Mouse (Mus musculus): ENCODE results near the gene Defb3.
"Not testable (repeated sequence)": the region's sequence is repeated elsewhere in the genome, so short reads cannot be mapped to it uniquely, and the experiment has no call there.

Defb3 gene

DNA sequence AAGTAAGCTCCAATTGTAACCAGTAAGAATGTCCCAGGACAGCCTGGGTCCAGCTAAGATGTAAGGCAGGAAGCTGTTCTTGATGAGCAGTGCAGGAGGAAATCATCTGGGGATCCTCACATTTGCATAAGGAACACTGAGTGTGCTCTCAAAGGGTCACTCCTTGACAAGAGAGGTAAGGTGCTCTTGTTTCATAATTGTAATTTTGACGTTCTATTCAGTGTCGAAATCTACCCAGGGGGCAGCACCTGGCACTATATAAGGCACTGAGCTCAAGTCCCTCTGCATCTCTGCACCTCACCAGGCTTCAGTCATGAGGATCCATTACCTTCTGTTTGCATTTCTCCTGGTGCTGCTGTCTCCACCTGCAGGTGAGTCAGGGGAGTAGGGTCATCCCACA lies at the start of gene Defb3:
Gene Defb3 (plus strand): TSS at position 301 of the 400 bp plus-strand sequence.
- DNase-seq (ENCODE audit: inconsistent ontology term), result not testable (repeated sequence)

DNA sequence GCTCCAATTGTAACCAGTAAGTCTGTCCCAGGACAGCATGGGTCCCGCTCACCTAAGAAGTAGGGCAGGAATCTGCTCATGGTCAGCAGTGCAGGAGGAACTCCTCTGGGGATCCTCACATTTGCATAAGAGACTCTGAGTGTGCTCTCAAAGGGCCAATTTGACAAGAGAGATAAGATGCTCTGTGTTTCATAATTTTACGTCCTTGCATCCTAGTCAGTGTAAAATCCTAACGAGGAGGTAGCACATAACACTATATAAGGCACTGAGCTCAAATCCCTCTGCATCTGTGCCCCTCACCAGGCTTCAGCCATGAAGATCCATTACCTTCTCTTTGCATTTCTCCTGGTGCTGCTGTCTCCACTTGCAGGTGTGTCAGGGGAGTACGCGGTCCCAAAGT lies 45.9 kb upstream of the Defb3 start, which contains the start of gene Defb5:
Gene Defb5 (plus strand): TSS at position 301 of the 400 bp plus-strand sequence.
- DNase-seq (ENCODE audit: inconsistent ontology term), result no peak

DNA sequence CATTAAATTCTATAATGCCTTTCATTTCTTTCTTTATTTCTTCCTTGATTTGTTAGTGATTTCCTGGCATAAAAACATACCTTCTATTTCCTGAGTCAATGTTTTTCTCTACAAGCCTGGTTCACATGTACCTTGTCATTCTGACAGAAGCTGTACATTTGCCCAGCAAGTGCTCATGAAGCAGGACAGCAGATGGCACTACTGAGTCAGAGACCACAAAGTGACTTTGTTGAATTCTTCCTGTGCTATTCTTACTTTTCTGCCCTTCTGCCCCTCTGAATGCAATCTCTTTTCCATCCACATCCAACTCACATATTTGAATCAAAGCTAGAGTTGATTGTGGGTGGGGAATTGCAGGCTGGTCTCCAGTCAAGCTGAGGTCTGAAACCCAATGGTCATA lies 35.0 kb upstream of the Defb3 start:
- DNase-seq (ENCODE audit: inconsistent ontology term), result no peak

DNA sequence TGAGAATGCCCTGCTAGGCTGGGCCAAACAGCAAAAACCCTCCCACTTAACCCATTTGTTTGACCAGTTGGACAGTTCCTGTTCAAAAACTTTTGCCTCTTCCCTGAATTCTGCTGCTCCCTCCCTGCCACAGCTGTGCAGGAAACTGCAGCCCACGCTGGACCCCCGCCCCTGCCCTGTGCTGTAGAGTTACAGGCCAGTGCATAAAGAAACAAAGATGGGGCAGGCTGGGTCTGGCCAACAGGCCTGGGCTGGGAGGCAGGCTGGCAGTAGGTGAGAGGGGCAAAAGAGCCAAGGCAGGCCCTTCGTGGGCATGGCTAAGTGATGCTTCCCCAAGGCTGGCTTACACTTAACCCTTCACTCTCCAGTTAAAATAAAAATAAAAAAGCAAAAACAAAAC lies 33.5 kb upstream of the Defb3 start:
- no peak for DNase-seq (ENCODE audit: inconsistent ontology term)

DNA sequence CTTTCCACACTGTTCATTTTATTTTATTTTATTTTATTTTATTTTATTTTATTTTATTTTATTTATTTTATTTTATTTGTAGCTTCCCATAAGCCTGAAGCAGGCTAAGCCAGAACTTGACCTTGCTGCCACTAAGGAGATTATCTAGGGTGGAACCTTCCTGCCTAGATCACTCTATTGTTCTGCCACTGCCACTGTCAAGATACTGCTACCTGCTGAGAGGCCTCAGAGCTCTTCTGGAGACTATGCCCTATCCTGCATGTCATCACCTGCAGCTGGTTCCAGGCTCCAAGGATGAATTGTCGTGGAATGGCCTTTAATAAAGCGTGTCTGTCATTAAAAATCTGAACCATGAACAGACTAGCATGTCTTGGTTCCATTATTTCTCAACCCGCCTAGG lies 5.2 kb downstream of the Defb3 start:
- DNase-seq (ENCODE audit: inconsistent ontology term), result not testable (repeated sequence)

DNA sequence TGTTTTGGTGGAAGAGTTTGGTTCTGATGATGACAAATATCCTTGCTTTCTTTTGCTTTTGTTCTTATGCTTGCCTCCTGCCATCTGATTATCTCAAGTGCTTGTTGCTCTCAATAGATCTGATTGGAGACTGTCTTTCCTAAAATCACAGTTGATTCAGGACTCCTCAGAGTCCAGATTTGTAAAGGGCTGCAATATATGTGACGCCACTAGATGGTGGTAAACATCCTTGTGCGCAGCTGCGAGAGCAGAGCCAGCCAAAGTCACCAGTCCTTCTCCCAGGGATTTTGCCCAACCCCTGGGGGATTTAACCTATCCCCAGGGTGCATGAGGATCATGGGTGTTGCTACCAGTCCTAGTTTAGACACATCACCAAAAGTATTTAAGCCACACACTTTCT lies 38.7 kb downstream of the Defb3 start:
- DNase-seq (ENCODE audit: inconsistent ontology term), result no peak

Data from Muller cell, postnatal 12 days (primary cell).